Mouse (Mus musculus) liver, adult 2 months (tissue): Measurements from ENCODE around the gene Kif19a. TPM values are rescaled to one million over a fixed set of nuclear protein-coding genes. Genes with fewer than 3 reads are reported as not detected.
A peak's percentile ranks its signal among the peaks of the same experiment; 100 is the strongest.

Source experiments
- DNase-seq: peaks from one replicate; pipeline ENCODE4 v3.0.0-alpha.2; 2011; ENCODE audit warnings: low read depth, low spot score; ENCODE audit errors: extremely low read depth
- H3K27ac ChIP-seq: fragments of 200-500 bp; replicated peaks from 2 replicates; pipeline ENCODE4 v1.5.1; 2012; ENCODE audit warnings: low read depth, mild to moderate bottlenecking, control low read depth, inconsistent platforms, low read length; ENCODE audit not compliant: insufficient read depth
- H3K27me3 ChIP-seq: fragments of 200-500 bp; 2 replicates; pipeline ENCODE4 v1.6.1; 2012; ENCODE audit warnings: mild to moderate bottlenecking, moderate library complexity, low read length, inconsistent platforms; ENCODE audit not compliant: control insufficient read depth, insufficient read depth
- H3K36me3 ChIP-seq: fragments of 200-500 bp; 2 replicates; pipeline ENCODE4 v1.6.1; 2012; ENCODE audit warnings: low read length, inconsistent platforms; ENCODE audit not compliant: control insufficient read depth, insufficient read depth
- H3K4me1 ChIP-seq: fragments of 200-500 bp; 2 replicates; pipeline ENCODE4 v1.6.1; 2011; ENCODE audit warnings: low read length; ENCODE audit not compliant: control insufficient read depth, insufficient read depth
- H3K4me3 ChIP-seq: fragments of 200-500 bp; 2 replicates; pipeline ENCODE4 v1.5.1; 2011; ENCODE audit warnings: low read depth, mild to moderate bottlenecking, control low read depth, low read length, moderate library complexity; ENCODE audit not compliant: insufficient read depth
- H3K79me2 ChIP-seq: fragments of 200-500 bp; 2 replicates; pipeline ENCODE4 v1.6.1; 2012; ENCODE audit warnings: inconsistent platforms, mild to moderate bottlenecking, low read length, moderate library complexity; ENCODE audit not compliant: control insufficient read depth, insufficient read depth
- H3K9ac ChIP-seq: fragments of 200-500 bp; 2 replicates; pipeline ENCODE4 v1.6.1; 2012; ENCODE audit warnings: low read depth, mild to moderate bottlenecking, control low read depth, inconsistent platforms, low read length
- CTCF ChIP-seq: fragments of 200-500 bp; IDR thresholded peaks from 2 replicates; pipeline ENCODE4 v1.5.1; 2011; ENCODE audit warnings: low read depth, low read length, control low read depth
- POLR2A ChIP-seq: fragments of 200-500 bp; IDR thresholded peaks from 2 replicates; pipeline ENCODE4 v1.6.1; 2011; ENCODE audit warnings: low read length, control low read depth; ENCODE audit not compliant: insufficient read depth; ENCODE audit errors: extremely low read depth
- WGBS: fragments of 180-500 bp; shearing (Covaris S2); methylation state at CpG from one replicate; pipeline ENCODE4 v1.1.7; 2018; 5-methylcytosine and 5-hydroxymethylcytosine counted together
- polyA plus RNA-seq: library from polyadenylated mRNA; depleted of rRNA; stranded (reverse); fragments of >200 nt; gene quantifications from 2 replicates; pipeline ENCODE4 v1.2.3, GENCODE M21; 2012
- total RNA-seq: library from RNA; depleted of rRNA; stranded (reverse); fragments of >200 nt; gene quantifications from 2 replicates; pipeline ENCODE4 v1.2.3, GENCODE M21; 2014

The Kif19a gene
- total and polyA plus RNA-seq, 2 experiments: 0.24 to 0.37 TPM

- no peaks in the 10 kb centered on the region for H3K36me3 ChIP-seq
- 92% methylated on average over 4 of the region's 4 CpGs for WGBS
- peaks cover 2% of the 10 kb centered on the region; the same call in 1 of the 2 replicates for H3K4me1 ChIP-seq
- no peak for DNase-seq
- no peak overlapping the region for H3K9ac ChIP-seq
- H3K79me2 ChIP-seq: no peaks in the 10 kb centered on the region
- TF ChIP-seq POLR2A: no peak
- no peak for TF ChIP-seq CTCF
- no peak overlapping the region for H3K27ac ChIP-seq
- no peak overlapping the region for H3K4me3 ChIP-seq
- no peaks in the 10 kb centered on the region for H3K27me3 ChIP-seq
Observed at GRCm38 (mm10) chr11:114731711-114732110, 33.5 kb upstream of the Kif19a start.

GRCm38 (mm10) chr11:114732890-114733289, 32.3 kb upstream of the Kif19a start:
- TF ChIP-seq CTCF (no peak), POLR2A (no peak)
- H3K4me3 ChIP-seq: no peak overlapping the region
- DNase-seq: no peak
- no peaks in the 10 kb centered on the region for H3K36me3 ChIP-seq
- no peak overlapping the region for H3K9ac ChIP-seq
- H3K27ac ChIP-seq: no peak overlapping the region
- no peaks in the 10 kb centered on the region; the same call in 1 of the 2 replicates for H3K27me3 ChIP-seq
- WGBS: 76% methylated on average over 22 of the region's 22 CpGs
- H3K4me1 ChIP-seq: no peaks in the 10 kb centered on the region; the same call in 1 of the 2 replicates
- no peaks in the 10 kb centered on the region for H3K79me2 ChIP-seq

GRCm38 (mm10) chr11:114736111-114736510, 29.1 kb upstream of the Kif19a start:
- DNase-seq: no peak
- H3K36me3 ChIP-seq: no peaks in the 10 kb centered on the region
- no peaks in the 10 kb centered on the region; the same call in 1 of the 2 replicates for H3K27me3 ChIP-seq
- no peaks in the 10 kb centered on the region for H3K79me2 ChIP-seq
- no peak for TF ChIP-seq CTCF
- no peak for TF ChIP-seq POLR2A
- no peak overlapping the region for H3K9ac ChIP-seq
- no peak overlapping the region for H3K4me3 ChIP-seq
- H3K4me1 ChIP-seq: no peaks in the 10 kb centered on the region; the same call in 1 of the 2 replicates
- WGBS: 72% methylated on average over 2 of the region's 2 CpGs
- H3K27ac ChIP-seq: no peak overlapping the region

- H3K27me3 ChIP-seq: no peaks in the 10 kb centered on the region; the same call in 1 of the 2 replicates
- no peak overlapping the region for H3K27ac ChIP-seq
- H3K4me1 ChIP-seq: no peaks in the 10 kb centered on the region; the same call in 1 of the 2 replicates
- peak; percentile 24 for DNase-seq
- TF ChIP-seq POLR2A (no peak), CTCF (peak; percentile 63)
- peak overlapping the region; percentile 48; the same call in 1 of the 2 replicates for H3K9ac ChIP-seq
- H3K36me3 ChIP-seq: no peaks in the 10 kb centered on the region
- WGBS: 48% methylated on average over 11 of the region's 11 CpGs
- H3K79me2 ChIP-seq: no peaks in the 10 kb centered on the region
- H3K4me3 ChIP-seq: no peak overlapping the region; the same call in 1 of the 2 replicates
Observed at GRCm38 (mm10) chr11:114736913-114737624, 28.1 kb upstream of the Kif19a start.

GRCm38 (mm10) chr11:114740598-114740997, 24.6 kb upstream of the Kif19a start:
- H3K27ac ChIP-seq: no peak overlapping the region
- TF ChIP-seq CTCF: no peak
- no peak for TF ChIP-seq POLR2A
- no peak overlapping the region for H3K9ac ChIP-seq
- WGBS: 63% methylated on average over 10 of the region's 10 CpGs
- DNase-seq: no peak
- no peaks in the 10 kb centered on the region; the same call in 1 of the 2 replicates for H3K27me3 ChIP-seq
- H3K79me2 ChIP-seq: no peaks in the 10 kb centered on the region
- H3K4me1 ChIP-seq: no peaks in the 10 kb centered on the region; the same call in 1 of the 2 replicates
- no peaks in the 10 kb centered on the region for H3K36me3 ChIP-seq
- H3K4me3 ChIP-seq: no peak overlapping the region

- DNase-seq: no peak
- Histone ChIP-seq H3K27ac (no peak overlapping the region), H3K27me3 (no peaks in the 10 kb centered on the region; the same call in 1 of the 2 replicates), H3K4me1 (no peaks in the 10 kb centered on the region; the same call in 1 of the 2 replicates), H3K9ac (no peak overlapping the region), H3K36me3 (no peaks in the 10 kb centered on the region), H3K4me3 (no peak overlapping the region), H3K79me2 (no peaks in the 10 kb centered on the region)
- 68% methylated on average over 6 of the region's 6 CpGs for WGBS
- TF ChIP-seq POLR2A (no peak), CTCF (no peak)
Observed at GRCm38 (mm10) chr11:114741451-114741850, 23.7 kb upstream of the Kif19a start.
